Mouse (Mus musculus) cerebral cortex, adult 2 months (tissue): ENCODE data around the gene Supt7l.

Source experiments
- WGBS: fragments of 180-500 bp; shearing (Covaris S2); methylation state at CpG from one replicate; pipeline ENCODE4 v1.1.7; 2018; 5-methylcytosine and 5-hydroxymethylcytosine counted together

The Supt7l gene

GRCm38 (mm10) chr5:31492031-31492430 is 35.6 kb downstream of the Supt7l start:
- 37% methylated on average over 1 of the region's 1 CpGs for WGBS

DNA sequence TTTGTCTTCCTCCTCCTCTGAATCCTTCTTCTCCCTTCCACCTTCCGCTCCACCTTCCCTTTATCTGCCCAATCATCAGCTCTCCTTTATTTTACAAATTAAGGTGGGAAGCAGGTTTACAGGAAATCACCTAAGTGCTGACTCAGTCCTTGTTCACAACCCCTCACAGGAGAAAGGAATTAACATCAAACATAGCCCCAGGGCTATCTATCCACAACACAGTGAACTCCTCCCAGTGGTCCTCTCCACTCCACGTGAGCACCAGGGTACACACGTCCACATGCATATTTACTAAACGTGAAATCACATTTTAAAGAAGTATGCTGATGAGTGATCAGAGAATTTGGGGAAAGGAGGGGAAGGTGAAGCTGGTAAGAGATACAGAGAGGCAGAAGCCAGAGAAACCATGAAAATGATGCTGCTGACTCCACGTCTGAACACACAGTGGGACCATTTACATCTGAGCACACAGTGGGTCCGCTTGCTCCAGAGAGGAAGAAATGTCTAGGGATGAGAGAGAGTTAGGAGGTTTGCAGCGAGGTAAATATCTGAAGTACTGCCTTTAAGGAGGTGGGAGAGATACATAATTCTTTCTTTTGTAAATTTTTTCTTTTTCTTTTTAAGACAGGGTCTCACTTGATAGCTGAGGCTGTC is 38.4 kb downstream of the Supt7l start:
- 73% methylated on average over 7 of the region's 7 CpGs for WGBS

- WGBS, result 90% methylated on average over 3 of the region's 3 CpGs
Observed at GRCm38 (mm10) chr5:31487889-31488288, 39.7 kb downstream of the Supt7l start.

DNA sequence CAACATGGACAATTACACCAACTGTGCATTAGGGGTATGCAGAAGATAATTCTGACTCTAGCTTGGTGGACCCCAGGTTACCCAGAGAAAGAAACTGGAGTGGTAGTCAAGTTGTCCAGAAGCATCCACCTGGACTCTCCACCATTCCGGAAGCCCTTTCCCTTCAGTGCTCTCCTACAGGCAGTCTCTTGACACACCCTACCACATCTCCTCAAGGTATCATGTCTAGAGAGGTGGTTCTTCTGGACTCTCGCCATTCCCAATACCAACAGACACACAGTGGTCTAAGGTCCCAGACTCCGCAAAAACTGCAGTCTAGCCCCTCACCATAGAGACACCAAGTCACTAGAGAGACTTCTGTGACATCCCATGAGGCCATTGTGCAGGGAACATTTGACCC is 42.2 kb downstream of the Supt7l start, which contains the start of gene 4930548H24Rik:
4930548H24Rik (plus strand) TSS at position 301 of the 400 bp plus-strand sequence.
- 100% methylated on average over 3 of the region's 3 CpGs for WGBS

DNA sequence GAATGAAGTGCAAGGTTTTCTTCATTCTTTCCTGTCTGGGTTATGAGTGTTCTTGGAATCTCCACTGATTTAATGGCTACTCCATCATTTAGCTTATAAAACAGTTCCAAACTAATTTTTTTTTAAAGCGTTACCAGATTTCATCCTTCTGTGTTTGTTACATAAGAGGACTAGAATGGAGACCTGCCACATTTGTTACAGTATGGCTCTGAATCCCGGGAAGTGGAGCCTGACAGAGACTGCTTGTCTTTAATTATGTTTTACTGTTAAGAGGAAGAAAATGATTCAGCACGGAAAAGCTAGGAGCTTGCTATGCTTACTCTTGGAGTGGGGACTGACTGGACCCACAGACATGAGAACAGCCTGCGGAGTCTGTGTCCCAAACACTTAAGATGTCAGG is 47.1 kb downstream of the Supt7l start:
- 64% methylated on average over 4 of the region's 4 CpGs for WGBS

DNA sequence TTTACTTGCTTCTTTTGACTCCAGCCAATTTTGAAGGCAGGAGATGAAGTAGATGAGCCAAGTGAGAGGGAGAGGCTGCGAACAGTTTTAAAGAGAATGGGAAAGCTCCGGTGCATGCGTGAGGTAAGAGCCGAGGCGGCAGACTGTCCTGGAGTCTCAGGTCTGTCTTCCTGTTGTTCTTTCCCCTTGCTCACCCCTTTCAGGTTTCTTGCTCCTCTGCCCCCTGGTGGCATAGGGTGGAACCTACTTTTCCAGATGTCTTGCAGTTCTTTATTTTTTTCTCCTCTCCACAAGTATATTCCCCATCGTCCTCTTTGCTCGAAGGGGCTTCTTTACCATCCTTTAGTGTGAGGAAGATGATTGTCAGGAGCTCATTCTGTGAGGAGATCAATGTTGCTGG is 57.3 kb downstream of the Supt7l start:
- WGBS, result 65% methylated on average over 7 of the region's 7 CpGs

DNA sequence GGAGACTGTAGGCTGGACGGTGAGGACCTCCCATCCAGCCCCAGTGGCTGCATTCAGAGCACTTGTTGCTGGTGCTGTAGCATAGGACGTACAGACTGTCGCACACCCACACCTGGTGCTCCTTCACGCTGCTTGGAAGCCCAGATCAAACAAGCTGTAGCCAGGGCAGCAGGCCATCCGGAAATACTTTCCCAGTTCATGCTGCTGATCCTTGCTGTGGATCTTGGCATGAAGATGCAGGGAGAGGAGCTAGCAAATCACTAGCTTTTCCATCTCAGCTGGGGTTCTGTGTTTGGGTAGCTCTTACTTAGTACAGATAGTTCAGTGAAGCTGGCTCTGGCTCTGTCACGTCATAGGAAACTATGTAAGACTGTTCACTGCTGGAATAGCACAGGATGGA is 57.9 kb downstream of the Supt7l start:
- WGBS, result 83% methylated on average over 6 of the region's 6 CpGs

DNA sequence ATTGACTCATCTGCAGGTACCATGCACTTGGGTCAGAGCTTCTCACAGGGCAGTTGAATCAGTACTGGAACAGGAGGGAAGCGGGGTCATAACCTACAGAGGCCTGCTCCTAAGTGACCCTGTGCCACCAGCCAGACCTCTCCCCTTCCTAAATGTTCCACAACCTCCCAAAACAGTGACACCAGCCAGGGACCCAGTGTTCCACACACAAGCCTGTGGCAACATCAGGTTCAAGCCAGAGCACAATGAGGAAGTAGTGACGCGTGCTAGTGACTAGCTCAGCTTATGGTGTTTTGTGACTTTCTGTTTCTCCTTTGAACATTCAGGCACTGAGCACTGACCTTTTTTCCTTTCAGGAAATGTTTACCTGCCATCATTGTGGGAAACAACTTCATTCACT is 59.8 kb downstream of the Supt7l start:
- WGBS, result 85% methylated on average over 3 of the region's 3 CpGs
